Mouse (Mus musculus) left cerebral cortex, postnatal 14 days (tissue): ENCODE measurements at regions not wholly inside any gene's neighbourhood (a gene's known extent, or its start where the extent isn't known, plus 50 kb on each side); places are given as distances from the start of the nearest gene placed in this dataset.

Experiments used
- DNase-seq, 2 experiments: peaks; one replicate each; pipeline ENCODE4 v3.0.0; 2021 to 2022; ENCODE audit warnings: low spot score in 2 of 2, mixed read lengths in 1 of 2
- intact Hi-C: fragments of 180-260 bp; cut with DNase I; formaldehyde crosslinking; loops from one replicate; pipeline ENCODE4 v1.15.1; 2025

DNA sequence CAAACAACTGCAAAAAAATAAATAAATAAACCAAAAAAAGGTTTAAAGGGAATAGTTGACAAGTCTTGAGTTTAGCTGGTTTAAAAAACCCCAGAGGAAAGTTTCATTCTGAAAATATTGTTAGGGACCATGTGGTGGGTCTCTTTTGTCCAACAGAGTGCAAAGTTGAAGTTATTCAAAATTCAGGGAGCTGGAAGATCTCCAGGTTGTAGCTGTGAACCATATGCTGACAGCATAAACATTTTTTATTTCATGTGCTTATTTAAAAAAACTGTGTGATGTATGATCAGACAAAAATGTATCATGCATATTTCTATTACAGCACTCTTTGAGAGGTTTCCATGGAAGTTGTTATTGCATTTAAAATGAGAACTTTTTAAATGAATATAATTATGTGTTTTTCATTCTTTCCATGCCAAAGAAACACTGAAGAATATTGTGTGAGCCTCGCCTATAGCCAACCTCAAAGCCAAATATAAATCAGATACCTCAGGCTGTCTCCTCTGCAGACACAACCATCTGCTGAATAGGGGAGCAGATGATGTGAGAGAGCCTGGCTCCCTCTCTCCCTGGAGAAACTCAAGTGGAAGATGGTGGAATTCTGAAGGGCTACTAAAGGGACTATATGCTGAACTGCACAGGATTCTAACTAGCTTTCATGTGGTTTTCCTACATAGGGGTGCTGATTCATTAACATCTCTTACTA, 413.4 kb upstream of the Impad1 start:
- DNase-seq = peak; percentile 39 to 46
- intact Hi-C loops = no loop called here

DNA sequence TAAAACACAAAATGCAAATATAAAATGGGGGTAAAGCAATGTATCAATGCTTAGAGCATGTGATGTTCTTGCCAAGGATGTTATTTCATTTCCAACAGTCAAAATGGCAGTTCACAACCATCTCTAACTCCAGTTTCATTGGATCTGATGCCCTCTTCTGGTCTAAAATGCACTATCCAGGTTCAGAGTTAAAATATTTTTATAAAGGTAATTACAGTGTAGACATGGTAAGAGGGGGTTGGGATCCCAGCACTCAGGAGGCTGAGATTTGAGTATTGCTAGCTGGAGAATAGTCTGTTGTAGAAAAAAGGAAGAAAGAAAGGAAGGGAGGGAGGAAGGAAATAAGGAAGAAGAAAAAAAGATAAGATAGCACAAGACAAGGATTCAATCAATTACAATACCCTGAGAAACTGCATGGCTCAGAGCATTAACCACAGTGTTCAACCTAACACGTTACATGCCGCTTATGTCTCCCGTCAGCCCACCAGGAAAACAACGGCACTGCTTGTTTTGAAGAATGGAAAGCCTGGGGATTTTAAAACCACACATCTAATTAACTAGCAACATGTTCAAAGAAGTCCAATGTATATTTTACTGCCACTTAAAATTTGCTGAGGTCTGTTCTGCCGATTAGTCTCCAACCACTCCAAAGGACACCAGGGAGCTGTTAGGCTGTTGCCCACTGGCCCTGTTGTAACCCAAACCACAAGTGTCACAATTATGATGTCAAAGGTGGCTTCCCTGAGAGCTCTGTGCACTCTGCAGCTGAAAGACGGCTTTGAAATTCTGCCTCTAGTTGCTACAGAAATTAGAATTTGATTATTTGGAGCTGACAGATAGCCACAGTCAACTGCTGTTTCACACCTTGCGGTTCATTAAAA, 412.4 kb upstream of the Impad1 start:
- no peak for DNase-seq
- intact Hi-C loops = no loop called here

DNA sequence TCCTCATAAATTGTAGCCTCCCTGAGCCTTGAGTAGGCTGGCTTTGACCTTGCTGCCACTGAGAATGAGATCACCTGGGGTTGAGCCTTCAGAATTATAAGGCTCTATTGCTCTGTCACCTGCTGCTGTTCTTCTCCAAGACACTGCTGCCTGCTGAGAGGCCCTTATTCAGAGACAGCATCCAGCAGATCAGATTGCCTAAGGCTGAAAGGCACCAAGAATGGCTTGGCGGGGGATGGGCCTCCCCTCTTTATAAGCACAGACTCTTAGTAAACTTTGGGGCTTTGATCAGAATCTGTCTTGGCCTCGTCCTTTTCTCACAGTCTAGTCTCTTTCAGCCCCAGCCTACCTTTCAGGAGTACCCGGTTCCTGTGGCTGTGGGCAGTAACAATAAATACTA, 401.1 kb upstream of the Impad1 start:
- intact Hi-C loops = no loop called here
- no peak for DNase-seq

DNA sequence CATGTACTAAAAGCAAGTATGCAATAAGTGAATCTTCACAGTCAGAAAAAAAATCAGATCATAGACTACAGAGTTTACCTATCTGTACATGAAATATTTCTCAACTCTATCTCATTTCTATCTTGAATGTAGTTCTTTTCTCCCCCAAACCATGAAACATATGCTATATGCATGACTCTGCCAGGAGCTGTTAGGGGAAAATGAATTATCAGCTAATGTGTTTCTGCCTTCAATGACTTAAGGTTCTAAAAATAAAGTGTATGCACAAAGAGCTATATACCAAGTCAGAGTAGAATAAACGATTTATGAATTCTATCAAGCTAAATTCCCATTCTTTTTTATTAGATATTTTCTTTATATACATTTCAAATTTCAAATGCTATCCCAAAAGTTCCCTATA, 388.4 kb upstream of the Impad1 start:
- intact Hi-C loops = no loop called here
- no peak for DNase-seq

DNA sequence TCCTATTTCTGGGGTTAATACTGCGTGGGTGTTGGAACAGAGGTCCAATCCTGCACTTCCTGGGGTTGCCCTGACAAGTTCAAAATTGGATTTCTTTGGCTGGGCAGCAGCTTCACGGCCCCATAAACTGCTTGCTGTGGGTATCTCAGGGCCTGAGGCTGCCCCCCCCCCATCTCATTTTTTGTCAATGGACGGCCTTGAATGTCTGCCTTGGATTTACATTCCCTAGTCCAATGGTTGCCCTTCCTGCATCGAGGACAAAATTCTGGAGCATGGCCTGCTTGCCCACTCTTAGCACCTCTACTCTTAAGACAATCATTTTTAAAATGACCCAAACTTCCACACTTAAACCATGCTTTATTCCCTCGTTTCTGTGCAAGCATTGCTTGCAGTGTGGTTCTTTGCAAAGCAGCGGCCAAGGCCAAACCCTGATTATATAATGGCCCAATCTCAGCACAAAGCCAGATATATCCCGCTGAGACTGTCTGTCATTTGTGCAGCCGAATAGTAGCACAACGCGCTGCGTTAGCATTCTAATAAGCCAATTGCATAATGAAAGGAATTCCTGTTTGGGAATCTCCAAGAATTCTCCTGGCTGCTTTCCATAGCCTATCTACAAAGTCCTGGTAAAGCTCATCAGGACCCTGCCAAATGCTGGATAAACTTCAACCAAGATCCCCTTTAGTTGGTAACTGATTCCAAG, 386.0 kb upstream of the Impad1 start:
- DNase-seq = peak in 1 of 2 experiments; percentile 2
- intact Hi-C loops = no loop called here

DNA sequence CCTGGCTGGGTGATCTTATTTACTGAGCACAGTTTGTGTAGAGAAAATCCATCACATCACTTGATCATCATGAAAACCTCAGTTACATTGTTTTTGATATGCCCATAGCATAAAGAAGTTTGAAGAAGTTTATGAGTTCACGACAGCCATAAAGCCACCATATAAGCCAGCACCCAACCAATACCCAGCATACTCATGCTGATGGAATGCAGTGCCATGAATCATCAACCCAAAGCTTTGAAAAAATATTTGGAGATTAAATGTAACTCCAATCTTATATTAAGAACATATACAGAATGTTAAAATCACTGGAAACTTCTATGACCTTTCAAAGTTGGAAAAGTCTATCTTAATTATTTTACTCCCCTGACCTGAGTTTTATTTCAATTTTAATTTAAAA, 372.1 kb upstream of the Impad1 start:
- DNase-seq = no peak
- intact Hi-C loops = no loop called here

DNA sequence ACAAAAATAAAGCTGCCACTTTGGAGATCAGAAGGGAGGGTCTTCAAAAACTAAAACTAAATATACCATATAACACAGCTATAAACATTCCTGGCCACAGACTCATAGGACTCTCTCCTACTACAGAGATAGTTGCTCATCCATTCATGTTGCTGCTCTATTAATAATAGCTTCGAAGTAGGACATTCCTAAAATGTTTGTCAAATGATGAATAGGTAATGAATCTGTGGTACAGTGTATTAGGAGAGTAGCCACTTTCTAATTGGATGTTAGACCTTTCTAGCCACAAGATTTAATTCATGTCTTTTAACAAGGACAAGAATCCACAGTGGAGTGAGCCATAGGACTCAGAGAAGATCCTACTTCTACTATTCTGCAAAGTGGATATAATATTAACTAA, 367.8 kb upstream of the Impad1 start:
- no peak for DNase-seq
- intact Hi-C loops = no loop called here

DNA sequence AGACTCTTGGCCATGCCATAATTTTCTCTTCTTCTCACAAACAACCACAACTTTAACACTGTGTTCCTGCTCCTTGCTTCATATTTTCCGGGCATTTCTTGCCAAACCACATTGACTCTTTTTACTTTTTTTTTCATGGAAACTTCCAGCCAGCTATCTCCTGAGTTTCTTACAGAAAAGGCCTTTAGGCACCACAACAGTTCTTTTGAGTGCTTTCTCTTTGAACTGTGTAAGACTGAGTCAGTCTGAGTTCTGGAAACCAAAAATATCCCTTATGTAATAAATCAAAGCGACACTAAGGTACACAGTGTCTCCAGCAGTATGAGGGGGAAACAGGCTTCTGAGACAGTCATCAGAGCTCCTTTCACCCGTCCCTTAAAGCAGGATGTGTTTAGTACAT, 337.6 kb upstream of the Impad1 start:
- intact Hi-C loops = no loop called here
- peak in 1 of 2 experiments; percentile 2 for DNase-seq

DNA sequence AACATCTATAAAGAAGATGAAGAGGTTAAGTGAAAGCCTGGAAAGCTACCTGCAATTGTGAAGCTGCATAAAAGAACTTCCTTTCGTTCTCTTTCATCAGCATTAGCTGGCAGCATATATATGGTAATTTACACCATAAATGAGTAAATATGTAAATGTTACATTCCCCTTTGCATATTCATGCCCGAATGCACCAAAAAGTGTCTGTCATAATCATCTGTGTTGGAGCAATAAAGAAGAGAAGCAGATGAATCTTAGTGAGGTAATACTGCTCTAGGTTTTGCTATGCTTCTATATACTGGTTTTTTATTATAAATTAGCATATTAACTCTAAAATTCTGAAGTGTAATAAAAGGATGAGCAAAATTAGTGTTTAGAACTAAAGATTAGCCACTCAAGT, 332.9 kb upstream of the Impad1 start:
- DNase-seq = no peak
- intact Hi-C loops = no loop called here

DNA sequence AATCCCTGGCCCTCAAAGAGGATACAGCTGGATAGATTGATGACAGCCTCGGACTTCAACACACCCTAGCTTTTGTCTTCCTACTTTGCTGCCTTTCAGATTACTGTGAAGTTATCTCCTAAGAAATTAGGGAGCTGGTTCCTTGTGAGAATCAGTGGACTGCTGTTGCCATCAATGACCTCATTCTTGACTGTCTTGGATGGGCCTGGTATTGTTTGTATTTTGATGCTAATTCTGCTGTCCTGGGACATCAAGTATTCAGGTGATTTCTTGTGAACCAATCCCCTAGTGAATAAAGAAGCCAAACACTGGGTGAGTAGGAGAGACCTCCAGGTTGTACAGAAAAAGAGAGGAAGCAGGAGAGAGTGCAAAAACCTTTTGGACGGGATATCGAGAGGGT, 305.3 kb upstream of the Impad1 start:
- intact Hi-C loops = no loop called here
- DNase-seq = no peak

DNA sequence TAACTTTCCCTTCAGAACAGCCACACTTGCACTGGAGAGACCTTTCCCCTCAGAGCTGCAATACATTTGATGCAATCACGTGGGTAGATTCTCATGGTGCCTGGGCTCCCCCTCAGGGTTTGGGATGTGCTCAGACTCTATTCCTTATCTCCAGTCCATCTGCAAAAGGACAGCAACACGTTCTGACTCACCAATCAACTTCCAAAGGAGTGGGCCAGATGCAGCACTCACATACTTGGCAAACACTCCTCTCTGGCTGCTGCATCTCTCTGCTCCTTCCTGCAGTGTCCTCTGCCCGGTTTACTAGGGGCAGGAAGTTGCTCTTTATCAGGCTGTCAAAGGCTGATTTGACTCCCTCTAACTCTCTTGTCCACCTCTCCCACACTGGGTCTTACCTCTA, 285.6 kb upstream of the Impad1 start:
- DNase-seq = no peak
- intact Hi-C loops = no loop called here

DNA sequence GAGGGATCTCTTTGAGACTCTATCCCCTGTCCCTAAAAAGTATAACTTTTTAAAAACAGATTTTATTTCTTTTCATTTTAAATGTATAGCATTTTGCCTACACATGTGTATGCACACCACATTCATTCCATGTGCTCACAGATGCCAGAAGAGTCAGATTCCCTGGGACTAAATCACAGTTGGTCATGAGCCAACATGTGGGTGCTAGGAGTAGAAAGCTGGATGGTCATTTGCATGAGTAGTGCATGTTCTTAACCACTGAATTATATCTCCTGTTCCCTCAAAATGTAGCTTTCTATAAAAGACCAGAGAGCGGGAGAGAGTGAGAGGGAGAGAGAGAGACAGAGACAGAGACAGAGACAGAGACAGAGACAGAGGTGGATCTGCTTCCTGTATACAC, 281.6 kb upstream of the Impad1 start:
- peak; percentile 19 to 55 for DNase-seq
- intact Hi-C loops = no loop called here

DNA sequence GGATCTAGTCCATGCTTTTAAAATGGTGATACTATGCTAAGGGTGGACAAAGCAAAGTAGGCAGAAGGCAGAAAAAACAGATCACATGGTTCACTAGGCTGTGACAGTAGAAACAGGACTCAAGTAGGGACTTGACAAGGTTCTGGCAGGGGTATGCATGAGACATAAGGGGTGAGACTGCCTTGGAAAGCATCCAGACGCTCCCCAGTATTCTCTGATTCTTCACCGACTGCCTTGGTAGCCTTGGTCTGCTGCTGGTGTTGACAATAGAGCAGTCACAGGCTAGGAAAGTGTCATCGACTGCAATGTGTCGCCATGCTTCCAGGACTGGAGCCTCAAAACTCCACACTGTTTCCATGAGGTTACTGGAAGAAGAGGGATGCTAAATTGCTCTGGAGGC, 278.1 kb upstream of the Impad1 start:
- intact Hi-C loops = no loop called here
- DNase-seq = no peak

DNA sequence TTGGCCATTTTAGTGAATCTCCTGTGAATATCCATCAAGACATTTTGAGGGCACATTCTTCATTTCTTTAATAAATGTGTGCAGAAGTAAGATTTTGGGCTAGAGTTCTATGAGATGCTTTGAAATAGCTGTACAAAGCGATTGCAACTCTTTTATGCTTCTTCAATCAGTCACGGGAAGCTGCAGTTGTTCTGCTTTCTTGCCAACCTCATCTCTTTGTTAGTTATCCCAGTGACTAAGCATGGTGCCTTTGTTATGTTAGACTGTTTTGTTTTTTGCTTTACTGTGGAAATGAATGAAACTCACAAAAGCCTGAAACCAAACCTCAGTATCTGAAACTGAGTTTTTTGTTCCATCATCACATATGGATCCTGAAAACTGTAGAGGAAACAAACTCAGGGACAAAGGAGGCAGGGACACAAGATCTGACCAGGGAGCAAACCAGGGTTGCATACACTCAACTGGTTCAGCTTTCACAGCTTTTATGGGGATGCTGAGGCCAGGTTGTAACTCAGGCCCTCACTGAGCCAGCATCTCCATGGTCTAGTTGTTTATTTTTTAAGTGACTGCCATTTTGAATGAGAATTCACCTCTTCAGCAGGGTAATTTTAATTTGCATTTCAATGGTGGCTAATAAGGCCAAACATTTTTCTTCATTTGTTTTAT, 266.3 kb upstream of the Impad1 start:
- no peak for DNase-seq
- intact Hi-C loops = no loop called here

DNA sequence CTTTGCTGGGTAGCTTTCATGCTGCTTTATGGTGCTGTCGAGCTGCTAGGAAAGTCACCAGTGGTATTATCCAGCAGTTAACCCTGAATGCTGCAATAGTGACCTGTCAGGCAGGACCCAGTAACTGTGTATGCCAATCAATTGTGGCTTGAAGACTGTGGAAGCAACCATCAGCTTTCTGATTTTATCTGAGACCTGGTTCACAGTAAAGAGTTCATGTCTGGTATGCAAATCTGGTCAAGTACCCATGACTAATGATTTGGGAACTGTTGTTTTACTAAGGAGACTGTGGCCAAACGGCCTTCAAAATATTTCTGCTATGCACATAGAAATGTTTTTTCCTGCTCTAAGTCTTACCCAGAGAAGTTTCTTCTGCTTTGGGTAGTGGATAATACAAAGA, 236.8 kb upstream of the Impad1 start:
- intact Hi-C loops = no loop called here
- no peak for DNase-seq

DNA sequence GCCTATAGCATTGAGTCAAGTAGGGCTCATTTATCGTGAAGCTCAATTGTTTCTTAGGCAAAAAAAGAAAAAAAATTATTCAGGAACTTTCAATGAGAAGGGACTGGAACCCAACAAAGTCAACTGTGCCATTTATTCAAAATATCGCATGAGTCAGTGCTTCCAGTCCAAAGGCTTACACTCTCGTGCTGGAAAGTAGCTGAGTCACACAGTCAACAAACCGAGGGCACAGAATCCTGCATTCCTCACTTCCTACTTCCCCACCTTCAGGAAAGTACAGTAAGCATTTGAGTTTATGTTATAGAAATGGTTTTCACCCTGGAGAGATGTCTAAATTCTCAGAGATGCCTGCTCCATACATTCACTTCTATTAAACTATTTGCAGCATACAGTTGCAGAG, 194.3 kb upstream of the Impad1 start:
- intact Hi-C loops = no loop called here
- no peak for DNase-seq

DNA sequence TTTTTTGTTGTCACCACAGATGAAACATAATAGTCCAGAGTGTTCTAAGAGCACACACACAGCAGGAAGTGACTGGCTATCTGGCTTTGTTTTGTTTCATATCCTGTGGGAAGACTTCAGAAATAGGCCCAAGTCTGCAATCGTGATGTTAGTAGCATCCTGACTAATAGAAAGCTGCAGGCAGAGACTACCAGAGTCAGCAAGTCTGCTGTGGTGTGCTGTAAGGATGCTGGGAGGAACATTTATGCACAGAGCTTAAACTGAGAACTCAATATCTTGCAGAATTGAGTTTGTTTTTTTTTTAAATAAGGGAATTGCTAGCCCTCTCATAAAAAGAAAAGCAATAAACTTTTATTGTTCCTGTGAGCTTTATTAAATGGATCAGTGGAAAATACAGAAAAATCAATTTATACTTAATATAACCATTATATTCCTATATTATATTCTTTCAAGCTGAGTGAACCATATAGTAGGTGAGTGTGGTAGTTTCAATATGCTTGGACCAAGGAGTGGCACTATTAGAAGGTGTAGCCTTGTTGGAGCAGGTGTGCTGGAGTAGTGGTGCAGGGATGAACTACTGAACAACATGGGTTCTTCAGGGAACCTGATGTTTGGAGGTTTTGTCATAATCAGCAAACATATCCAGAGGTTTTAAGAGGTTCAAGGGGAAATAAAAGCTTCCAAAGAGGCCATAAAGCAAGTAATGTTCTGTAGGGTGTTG, 190.5 kb upstream of the Impad1 start:
- intact Hi-C loops = no loop called here
- DNase-seq = no peak

DNA sequence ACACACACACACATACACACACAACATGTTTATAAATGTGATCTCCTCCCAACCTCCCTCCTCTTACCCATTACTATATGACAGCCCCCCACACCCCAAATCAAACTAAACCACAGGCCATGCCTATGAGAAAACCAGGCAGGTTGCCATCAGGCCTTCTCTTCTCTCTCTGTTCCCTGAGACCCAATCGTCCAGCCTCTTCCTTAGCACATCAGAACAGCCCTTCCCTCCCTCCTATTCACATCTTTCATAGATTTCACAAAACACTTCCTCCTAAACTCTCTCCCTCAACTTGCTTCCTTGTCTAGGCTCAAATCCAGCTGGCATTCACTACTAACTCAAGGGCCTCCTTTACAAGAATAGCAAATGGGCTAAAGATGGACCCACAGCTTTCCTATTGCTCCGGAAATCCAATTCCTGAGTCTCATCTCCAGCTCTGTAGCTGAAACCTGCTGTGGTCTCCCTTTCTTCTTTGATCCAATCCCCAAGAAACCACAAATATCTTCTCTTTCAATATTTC, 178.7 kb upstream of the Impad1 start:
- DNase-seq = peak; percentile 8 to 10
- intact Hi-C loops = no loop called here

DNA sequence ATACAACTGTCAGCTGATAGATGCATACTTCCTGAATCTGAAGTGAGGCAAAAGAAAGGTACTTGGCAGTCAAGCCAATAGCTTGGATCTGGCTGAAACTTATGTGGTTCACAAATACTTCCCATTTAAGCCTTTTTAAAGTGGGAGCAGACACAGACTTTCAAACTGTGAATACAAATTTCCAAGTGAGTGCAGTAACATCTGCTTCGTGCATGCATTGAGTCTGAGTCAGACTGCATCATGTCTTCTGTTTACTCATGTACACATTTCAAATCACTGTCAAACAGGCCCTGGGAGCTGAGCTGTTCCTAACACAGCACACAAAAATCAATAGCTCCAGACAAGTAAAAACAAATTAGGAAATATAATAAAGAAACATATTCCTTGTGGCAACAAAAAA, 155.8 kb upstream of the Impad1 start:
- peak; percentile 15 to 25 for DNase-seq
- intact Hi-C loops = no loop called here
